Mouse (Mus musculus) kidney, adult 18-20 months (tissue): ENCODE results near the gene Rplp0.
"Not testable (repeated sequence)": the region's sequence is repeated elsewhere in the genome, so short reads cannot be mapped to it uniquely, and the experiment has no call there.

ENCODE experiments used
- DNase-seq: peaks from one replicate; pipeline ENCODE4 v3.0.0; 2021

Rplp0 gene

DNA sequence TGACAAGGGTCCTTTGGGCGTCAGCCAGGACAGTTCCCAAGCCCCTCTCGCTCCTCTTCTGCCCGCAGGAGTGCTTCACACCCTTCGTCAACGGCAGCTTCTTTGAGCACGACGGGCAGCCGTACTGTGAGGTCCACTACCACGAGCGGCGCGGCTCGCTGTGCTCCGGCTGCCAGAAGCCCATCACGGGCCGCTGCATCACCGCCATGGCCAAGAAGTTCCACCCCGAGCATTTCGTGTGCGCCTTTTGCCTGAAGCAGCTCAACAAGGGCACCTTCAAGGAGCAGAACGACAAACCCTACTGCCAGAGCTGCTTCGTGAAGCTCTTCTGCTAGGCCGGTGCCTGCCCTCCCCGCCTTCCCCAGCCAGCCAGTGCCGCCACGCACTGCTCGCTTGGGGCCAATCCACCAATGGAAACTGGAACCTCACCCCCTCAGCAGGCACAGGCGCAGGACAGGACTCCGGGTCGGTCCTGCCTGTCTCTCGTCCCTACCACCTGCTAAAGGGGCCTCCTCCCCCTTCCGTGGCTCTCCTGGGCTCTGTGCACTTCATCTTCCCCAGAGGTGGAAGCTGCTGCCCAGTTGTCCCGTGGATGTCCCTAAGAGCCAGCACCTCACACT lies 5.4 kb upstream of the Rplp0 start:
- no peak for DNase-seq

- DNase-seq: no peak
These were observed 4.6 kb upstream of the Rplp0 start for GRCm38 (mm10) chr5:115554536-115555291.

GRCm38 (mm10) chr5:115556217-115556616 lies 3.0 kb upstream of the Rplp0 start:
- DNase-seq: peak; percentile 81

GRCm38 (mm10) chr5:115558182-115558794 lies 979 bp upstream of the Rplp0 start:
- DNase-seq: no peak

GRCm38 (mm10) chr5:115560336-115560905 lies 1.2 kb downstream of the Rplp0 start:
- no peak for DNase-seq

- DNase-seq: no peak
These were observed 4.7 kb downstream of the Rplp0 start for GRCm38 (mm10) chr5:115563771-115564585.

- peak; percentile 81 for DNase-seq
These were observed 5.6 kb downstream of the Rplp0 start, which contains the start of gene Gcn1l1 for GRCm38 (mm10) chr5:115564737-115565393. Gcn1l1 (plus strand) TSS chr5:115565254.

DNA sequence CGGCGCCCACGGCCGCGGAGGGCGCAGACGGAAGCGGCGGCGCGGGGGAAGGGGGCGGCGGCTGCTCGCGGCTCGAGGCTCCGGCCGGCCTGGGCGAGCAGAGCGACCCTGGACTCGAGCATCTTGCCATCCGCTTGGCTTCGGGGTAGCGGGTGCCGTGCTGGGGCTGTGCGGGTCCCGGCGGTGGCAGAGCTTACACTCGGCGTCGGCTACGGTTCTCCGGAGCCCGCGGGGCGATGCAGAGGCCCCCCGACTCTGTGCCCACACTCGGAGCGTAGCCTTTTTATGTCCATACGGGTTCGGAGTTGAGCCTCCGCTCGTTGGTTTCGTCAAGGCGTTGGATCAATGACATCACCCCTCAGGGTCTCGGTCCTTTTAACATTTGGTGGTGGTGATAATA lies 6.1 kb downstream of the Rplp0 start:
- no peak for DNase-seq

DNA sequence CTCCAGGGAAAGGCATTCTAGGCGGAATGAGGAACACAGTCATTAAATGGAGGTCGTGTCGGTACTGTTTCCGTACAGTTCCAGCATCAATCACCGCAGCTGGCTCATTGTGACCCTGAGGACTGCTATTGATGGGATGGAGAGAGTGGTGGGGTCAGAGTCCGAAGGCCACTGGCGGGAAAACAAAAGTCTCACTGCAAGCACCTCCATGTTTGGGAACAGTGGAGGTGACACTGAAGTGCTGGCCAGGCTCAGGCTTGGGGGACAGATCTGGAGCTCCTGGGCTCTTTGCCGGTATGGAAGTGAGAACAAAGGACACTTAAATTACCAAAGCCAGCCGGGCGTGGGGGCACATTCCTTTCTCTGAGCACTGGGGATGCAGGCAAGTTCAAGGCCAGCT lies 9.4 kb downstream of the Rplp0 start:
- DNase-seq: peak; percentile 60

DNA sequence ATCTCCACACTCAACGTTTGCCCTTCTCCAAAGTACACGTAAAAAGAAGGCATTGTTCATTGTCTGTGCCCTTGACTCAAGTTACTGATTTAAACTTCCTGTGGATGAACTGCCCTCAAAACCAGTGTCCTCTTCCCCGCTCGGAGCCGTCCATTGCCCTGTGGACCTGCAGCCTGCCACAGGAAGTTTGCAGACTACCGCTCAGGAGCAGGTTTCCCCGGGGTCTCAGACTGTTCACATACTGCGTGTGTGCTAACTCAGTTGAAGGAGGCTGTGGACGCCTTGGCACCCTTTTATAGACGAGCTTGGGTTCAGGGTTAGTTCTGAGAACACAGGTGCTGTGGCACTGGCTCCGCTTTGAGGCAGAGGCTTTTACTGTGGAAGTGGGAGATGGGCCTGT lies 10.0 kb downstream of the Rplp0 start:
- no peak for DNase-seq

DNA sequence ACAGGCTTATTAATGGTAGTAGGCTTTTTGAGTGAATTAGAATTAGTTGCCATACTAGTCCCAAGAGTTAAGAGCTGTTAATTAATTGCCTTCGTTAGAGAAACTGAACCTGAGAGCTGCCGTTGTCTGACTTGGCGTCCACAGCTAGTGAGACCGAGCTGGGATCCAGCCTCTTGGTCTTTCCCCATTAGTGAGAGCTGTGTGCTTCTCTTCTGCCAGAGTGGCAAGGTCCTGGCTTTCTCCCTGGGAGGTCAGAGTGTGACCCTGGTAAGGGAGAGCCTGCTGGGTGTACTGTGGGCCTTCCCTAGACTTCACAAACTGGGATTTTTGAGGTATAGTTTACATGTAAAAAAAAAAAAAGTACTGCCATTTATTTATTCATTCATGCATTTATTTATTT lies 10.5 kb downstream of the Rplp0 start:
- DNase-seq: no peak

DNA sequence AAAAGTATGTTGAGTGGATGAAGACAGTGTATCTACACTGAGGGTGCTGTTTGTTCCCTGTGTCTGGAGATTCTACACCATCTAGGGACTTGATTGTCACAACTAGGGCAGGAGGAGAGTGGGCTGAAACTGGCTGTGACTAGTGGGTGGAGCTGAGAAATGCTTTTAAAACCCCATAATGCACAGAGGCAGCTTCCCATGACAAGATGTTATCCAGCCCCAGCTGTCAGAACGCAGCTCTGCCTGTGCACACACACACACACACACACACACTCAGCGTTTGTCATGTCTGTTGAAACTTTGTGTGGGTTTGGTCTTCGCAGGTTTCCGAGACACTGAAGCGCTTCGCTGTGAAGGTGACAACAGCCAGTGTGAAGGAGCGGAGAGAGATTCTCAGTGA lies 11.8 kb downstream of the Rplp0 start:
- no peak for DNase-seq

- DNase-seq: peak; percentile 75
These were observed 13.6 kb downstream of the Rplp0 start for GRCm38 (mm10) chr5:115572679-115573535.

DNA sequence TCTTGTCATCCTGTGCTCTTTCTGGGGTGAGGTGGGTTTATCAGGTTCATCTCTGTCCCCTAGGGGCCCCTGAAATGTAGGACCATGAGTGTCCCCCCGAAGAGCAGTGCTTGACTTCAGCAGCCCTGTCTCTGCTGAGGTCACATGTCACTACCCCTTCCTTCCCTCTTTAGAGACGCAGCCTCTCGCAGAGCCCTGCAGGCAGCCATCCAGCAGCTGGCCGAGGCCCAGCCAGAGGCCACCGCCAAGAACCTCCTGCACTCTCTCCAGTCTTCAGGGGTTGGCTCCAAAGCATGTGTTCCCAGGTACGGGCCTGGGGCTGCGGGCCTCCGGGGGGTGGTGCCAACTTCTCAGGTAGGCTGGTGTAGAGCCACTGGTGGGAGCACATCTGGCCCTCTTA lies 15.7 kb downstream of the Rplp0 start:
- peak; percentile 79 for DNase-seq

DNA sequence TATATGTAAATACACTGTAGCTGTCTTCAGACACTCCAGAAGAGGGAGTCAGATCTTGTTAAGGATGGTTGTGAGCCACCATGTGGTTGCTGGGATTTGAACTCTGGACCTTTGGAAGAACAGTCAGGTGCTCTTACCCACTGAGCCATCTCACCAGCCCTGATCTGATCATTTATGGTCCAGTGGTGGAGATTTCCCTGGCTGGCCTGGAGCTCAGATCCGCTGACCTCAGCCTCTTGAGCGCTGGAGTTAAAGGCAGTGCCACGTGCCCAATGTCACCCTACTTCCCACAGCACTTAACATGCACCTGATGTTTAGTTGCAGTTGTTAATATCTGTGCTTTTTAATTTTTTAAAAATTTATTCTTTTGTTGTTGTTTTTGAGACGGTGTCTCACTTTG lies 18.4 kb downstream of the Rplp0 start:
- not testable (repeated sequence) for DNase-seq

DNA sequence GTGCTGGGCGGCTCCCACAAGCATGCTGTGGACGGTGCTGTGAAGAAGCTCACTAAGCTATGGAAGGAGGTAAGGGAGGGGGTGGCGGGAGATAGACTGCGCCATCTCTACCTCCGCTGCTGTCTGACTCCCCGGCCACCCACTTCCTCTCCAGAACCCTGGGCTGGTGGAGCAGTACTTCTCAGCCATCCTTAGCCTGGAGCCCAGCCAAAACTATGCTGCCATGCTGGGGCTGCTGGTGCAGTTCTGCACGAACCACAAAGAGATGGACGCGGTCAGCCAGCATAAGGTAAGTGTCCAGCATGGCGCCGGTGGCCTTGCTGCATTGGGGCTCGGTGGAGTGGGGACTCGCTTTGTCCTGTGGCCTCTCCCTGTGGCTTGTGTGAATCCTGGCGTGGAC lies 19.7 kb downstream of the Rplp0 start:
- no peak for DNase-seq

DNA sequence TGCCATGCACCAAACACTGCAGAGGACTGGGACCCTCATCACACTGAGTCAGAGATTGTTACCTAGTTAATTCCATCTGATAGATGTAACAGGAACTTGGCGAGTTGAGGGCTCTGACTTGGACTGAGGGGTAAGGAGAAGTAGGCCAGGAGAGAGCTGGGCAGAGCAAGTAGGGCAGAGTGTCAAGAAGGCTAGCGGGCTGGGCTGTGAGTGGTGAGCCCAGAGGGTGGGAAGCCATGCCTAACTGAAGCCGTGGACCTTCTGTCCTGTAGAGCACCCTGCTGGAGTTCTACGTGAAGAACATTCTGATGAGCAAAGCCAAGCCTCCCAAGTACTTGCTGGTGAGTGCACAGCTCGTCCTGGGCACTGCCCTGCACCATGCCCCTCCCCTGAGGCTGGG lies 20.1 kb downstream of the Rplp0 start:
- no peak for DNase-seq

DNA sequence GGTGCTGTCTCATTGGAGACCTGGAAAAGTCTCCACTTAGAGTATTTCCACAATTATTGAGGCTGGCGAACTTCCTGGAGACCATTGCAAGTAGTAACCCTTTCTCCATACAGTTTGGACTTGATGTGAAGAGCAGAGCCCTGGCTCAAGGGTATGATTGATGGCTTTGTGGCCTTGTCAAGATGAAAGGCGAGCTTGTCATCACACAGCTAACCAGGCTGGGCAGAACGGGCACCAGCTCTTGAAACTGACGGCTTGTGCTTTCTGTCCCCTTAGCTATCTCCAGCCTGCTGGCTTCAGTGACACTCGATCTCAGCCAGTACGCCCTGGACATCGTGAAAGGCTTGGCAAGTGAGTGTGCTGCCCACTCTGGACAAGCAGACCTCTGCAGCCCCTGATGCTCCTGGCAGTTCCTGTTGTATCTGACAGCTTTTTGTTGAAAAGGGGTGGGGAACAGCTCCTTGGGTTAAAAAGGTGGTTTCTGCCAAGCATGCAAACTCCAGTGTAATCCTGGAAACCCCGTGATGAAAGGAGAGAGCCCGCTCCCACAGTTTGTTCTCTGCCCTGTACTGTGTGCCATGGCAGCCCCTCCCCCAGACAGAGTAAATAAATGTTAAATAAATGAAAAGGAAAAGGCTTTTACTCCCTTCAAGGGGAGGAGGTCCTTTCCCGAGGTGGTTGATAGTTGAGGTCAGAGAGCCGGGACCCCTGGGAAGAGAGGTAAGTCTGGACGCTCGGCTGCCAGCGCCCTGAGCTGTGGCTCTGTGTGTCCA lies 21.1 kb downstream of the Rplp0 start:
- DNase-seq: no peak

- no peak for DNase-seq
These were observed 22.4 kb downstream of the Rplp0 start for GRCm38 (mm10) chr5:115581662-115582061.

DNA sequence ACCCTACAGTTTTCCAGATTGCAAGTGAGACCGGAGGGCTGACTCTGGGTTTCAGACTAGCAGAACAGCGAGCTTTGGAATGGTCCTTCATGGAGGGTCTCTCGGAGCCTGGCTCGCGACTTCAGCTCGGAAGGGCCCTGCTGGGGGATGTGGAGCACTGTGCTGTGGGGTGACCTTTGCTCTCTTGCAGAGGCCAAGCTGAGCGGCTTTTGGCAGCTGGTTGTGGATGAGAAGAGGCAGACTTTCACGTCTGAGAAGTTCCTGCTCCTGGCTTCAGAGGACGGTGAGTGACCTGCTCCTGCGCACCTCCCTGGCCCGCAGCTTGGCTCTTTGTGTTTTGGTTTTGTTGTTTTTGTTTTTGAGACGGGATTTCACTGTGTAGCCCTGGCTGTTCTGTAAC lies 26.3 kb downstream of the Rplp0 start:
- DNase-seq: peak; percentile 57

- DNase-seq: no peak
These were observed 26.9 kb downstream of the Rplp0 start for GRCm38 (mm10) chr5:115586166-115586565.
